Mouse (Mus musculus): ENCODE results near the gene Casp3. TPM values are rescaled to one million over a fixed set of nuclear protein-coding genes. Genes with fewer than 3 reads are reported as not detected.

The Casp3 gene
- total and polyA plus RNA-seq, 2 experiments from 2014 or later: 128 to 223 TPM

GRCm38 (mm10) chr8:46622446-46623270 lies 5.6 kb downstream of the Casp3 start:
- Histone ChIP-seq H3K9ac (replicated peaks; ENCODE audit: low read length, poor library complexity, severe bottlenecking) (no peak overlapping the region), H3K4me3 (ENCODE audit: low read depth, low read length) (no peak overlapping the region), H3K27ac (ENCODE audit: low read depth, low read length) (no peak overlapping the region), H3K4me1 (ENCODE audit: insufficient read depth, low read length) (peaks cover 13% of the 10 kb centered on the region), H3K36me3 (ENCODE audit: insufficient read depth, low read length) (no peaks in the 10 kb centered on the region), H3K27me3 (ENCODE audit: insufficient read depth, low read length) (no peaks in the 10 kb centered on the region), H3K9me3 (ENCODE audit: low read length) (no peaks in the 10 kb centered on the region), H3K4me2 (ENCODE audit: low read depth, low read length, poor library complexity, severe bottlenecking) (no peak overlapping the region)
- ATAC-seq (ENCODE audit: low FRiP score): no peak
- TF ChIP-seq CTCF (IDR thresholded peaks at IDR 0.05): no peak
- 70% methylated on average over 9 of the region's 9 CpGs for WGBS
- DNase-seq (ENCODE audit: low spot score): no peak

GRCm38 (mm10) chr8:46625166-46625565 lies 8.1 kb downstream of the Casp3 start:
- 64% methylated on average over 1 of the region's 1 CpGs for WGBS
- Histone ChIP-seq H3K9me3 (ENCODE audit: low read length) (no peaks in the 10 kb centered on the region), H3K4me3 (ENCODE audit: low read depth, low read length) (no peak overlapping the region), H3K9ac (replicated peaks; ENCODE audit: low read length, poor library complexity, severe bottlenecking) (no peak overlapping the region), H3K36me3 (ENCODE audit: insufficient read depth, low read length) (no peaks in the 10 kb centered on the region), H3K27ac (ENCODE audit: low read depth, low read length) (no peak overlapping the region), H3K4me2 (ENCODE audit: low read depth, low read length, poor library complexity, severe bottlenecking) (no peak overlapping the region), H3K4me1 (ENCODE audit: insufficient read depth, low read length) (no peaks in the 10 kb centered on the region), H3K27me3 (ENCODE audit: insufficient read depth, low read length) (no peaks in the 10 kb centered on the region)
- no peak for ATAC-seq (ENCODE audit: low FRiP score)
- no peak for TF ChIP-seq CTCF (IDR thresholded peaks at IDR 0.05)
- no peak for DNase-seq (ENCODE audit: low spot score)

DNA sequence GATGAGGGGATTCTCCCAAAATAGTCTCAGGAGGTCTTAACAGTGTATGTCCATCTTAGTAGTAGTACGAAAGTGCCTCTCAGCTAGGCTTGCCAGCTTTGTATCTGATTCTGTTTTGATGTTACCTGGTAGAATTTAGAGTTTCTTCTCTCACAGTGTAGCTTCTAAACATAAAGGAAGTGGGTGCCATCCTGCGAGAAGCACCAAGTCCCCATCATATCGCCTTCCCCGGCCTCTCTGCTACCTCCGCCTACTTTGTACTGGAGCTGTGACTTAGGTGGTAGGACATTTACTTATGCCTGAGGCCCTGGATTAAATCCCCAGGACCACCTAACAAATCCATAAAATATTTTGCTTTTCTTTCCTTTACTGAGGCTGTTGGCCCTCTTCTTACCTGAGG lies 9.6 kb downstream of the Casp3 start:
- Histone ChIP-seq H3K9me3 (ENCODE audit: low read length) (no peaks in the 10 kb centered on the region), H3K27ac (ENCODE audit: low read depth, low read length) (no peak overlapping the region), H3K9ac (replicated peaks; ENCODE audit: low read length, poor library complexity, severe bottlenecking) (no peak overlapping the region), H3K36me3 (ENCODE audit: insufficient read depth, low read length) (peaks cover 8% of the 10 kb centered on the region; the same call in 1 of the 2 replicates), H3K4me3 (ENCODE audit: low read depth, low read length) (no peak overlapping the region), H3K4me1 (ENCODE audit: insufficient read depth, low read length) (no peaks in the 10 kb centered on the region), H3K27me3 (ENCODE audit: insufficient read depth, low read length) (no peaks in the 10 kb centered on the region), H3K4me2 (ENCODE audit: low read depth, low read length, poor library complexity, severe bottlenecking) (no peak overlapping the region)
- ATAC-seq (ENCODE audit: low FRiP score): no peak
- DNase-seq (ENCODE audit: low spot score): no peak
- 97% methylated on average over 5 of the region's 5 CpGs for WGBS
- TF ChIP-seq CTCF (IDR thresholded peaks at IDR 0.05): no peak

GRCm38 (mm10) chr8:46627881-46628280 lies 10.8 kb downstream of the Casp3 start:
- H3K27ac ChIP-seq (ENCODE audit: low read depth, low read length): no peak overlapping the region
- H3K36me3 ChIP-seq (ENCODE audit: insufficient read depth, low read length): peaks cover 13% of the 10 kb centered on the region
- no peak for ATAC-seq (ENCODE audit: low FRiP score)
- H3K4me2 ChIP-seq (ENCODE audit: low read depth, low read length, poor library complexity, severe bottlenecking): no peak overlapping the region
- no peaks in the 10 kb centered on the region for H3K27me3 ChIP-seq (ENCODE audit: insufficient read depth, low read length)
- no peak overlapping the region for H3K4me3 ChIP-seq (ENCODE audit: low read depth, low read length)
- 68% methylated on average over 7 of the region's 7 CpGs for WGBS
- no peak for TF ChIP-seq CTCF (IDR thresholded peaks at IDR 0.05)
- H3K9me3 ChIP-seq (ENCODE audit: low read length): no peaks in the 10 kb centered on the region
- no peak for DNase-seq (ENCODE audit: low spot score)
- H3K4me1 ChIP-seq (ENCODE audit: insufficient read depth, low read length): no peaks in the 10 kb centered on the region
- H3K9ac ChIP-seq (replicated peaks; ENCODE audit: low read length, poor library complexity, severe bottlenecking): no peak overlapping the region

DNA sequence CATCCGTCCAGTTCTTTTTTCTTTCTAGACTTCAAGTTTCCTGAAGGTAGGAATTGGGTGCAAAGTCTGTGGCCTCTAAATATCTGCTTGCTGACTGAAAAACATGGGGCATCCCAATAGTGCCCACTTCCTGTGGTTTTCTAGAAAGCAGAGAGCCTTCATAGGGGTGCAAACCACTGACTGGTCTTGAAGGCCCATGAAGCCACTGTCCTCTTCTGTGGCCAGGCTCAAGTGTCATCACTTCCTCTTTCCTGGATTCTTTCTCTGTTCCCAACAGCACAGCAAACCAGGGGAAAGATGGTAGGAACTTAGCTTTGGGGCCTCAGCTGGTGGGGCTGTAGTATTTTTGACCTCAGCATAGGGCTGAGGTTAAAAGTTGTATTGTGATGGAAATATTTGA lies 11.6 kb downstream of the Casp3 start:
- ATAC-seq (ENCODE audit: low FRiP score): no peak
- Histone ChIP-seq H3K27ac (ENCODE audit: low read depth, low read length) (no peak overlapping the region), H3K4me3 (ENCODE audit: low read depth, low read length) (no peak overlapping the region), H3K9ac (replicated peaks; ENCODE audit: low read length, poor library complexity, severe bottlenecking) (no peak overlapping the region), H3K9me3 (ENCODE audit: low read length) (no peaks in the 10 kb centered on the region), H3K4me1 (ENCODE audit: insufficient read depth, low read length) (no peaks in the 10 kb centered on the region), H3K4me2 (ENCODE audit: low read depth, low read length, poor library complexity, severe bottlenecking) (no peak overlapping the region), H3K27me3 (ENCODE audit: insufficient read depth, low read length) (no peaks in the 10 kb centered on the region), H3K36me3 (ENCODE audit: insufficient read depth, low read length) (peaks cover 19% of the 10 kb centered on the region)
- WGBS: 88% methylated on average over 1 of the region's 1 CpGs
- TF ChIP-seq CTCF (IDR thresholded peaks at IDR 0.05): no peak
- no peak for DNase-seq (ENCODE audit: low spot score)

DNA sequence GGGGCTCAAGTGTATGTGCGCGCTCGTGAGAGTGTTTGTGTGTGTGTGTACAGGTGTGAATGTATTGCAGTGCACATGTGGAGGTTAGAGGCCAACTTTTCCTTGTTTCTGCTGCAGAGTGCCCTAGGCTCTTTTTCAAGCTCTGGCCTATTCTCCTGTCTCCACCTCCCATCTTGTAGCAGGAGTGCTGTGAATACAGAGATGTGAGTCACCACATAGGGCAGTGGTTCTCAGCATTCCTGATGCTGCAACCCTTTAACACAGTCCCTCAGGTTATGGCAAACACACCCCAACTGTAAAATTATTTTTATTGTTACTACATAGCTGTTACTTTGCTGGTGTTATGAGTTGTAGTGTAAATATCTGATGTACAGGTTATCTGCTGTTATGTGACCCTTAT lies 13.3 kb downstream of the Casp3 start:
- Histone ChIP-seq H3K9me3 (ENCODE audit: low read length) (no peaks in the 10 kb centered on the region), H3K27me3 (ENCODE audit: insufficient read depth, low read length) (no peaks in the 10 kb centered on the region), H3K27ac (ENCODE audit: low read depth, low read length) (no peak overlapping the region), H3K4me2 (ENCODE audit: low read depth, low read length, poor library complexity, severe bottlenecking) (no peak overlapping the region), H3K4me1 (ENCODE audit: insufficient read depth, low read length) (no peaks in the 10 kb centered on the region), H3K4me3 (ENCODE audit: low read depth, low read length) (no peak overlapping the region), H3K9ac (replicated peaks; ENCODE audit: low read length, poor library complexity, severe bottlenecking) (no peak overlapping the region), H3K36me3 (ENCODE audit: insufficient read depth, low read length) (peaks cover 35% of the 10 kb centered on the region)
- no peak for DNase-seq (ENCODE audit: low spot score)
- no peak for ATAC-seq (ENCODE audit: low FRiP score)
- WGBS: 97% methylated on average over 3 of the region's 3 CpGs
- no peak for TF ChIP-seq CTCF (IDR thresholded peaks at IDR 0.05)

Measured in midbrain, postnatal 0 days (tissue).